In the genomic region with DNA sequence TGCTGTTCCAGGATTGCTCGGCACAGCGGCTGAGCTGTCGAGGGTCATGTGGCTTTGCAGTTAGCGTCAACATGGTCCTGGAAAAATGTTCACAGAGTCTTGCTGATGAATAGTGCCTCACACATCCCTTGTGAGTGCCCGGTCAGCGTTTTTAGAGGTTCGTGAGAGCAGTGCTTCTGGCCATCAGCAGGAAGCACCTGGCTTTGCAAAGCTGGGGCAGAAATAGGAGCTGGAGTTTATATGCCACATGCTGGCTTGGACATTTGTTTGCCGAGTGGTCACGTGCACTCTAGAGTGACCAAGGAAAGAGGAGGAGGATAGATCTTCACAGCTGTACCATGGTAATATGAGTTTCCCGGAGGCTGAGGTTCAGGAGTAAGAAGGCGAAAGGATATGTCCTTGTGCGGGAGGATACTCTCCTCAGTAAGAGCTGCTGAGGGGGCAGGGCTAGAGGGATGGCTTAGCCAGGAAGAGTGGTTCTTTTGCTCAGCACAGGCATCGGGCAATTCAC, we compare ENCODE assay signal across 9 mouse cellular contexts. TPM values are rescaled to one million over a fixed set of nuclear protein-coding genes. Genes with fewer than 3 reads are reported as not detected.
DNase-seq lines count a peak whose midpoint lies in the region; ATAC-seq and TF ChIP-seq lines count a peak whose summit lies in the region.
"Had no signal": no experiment of that assay in that cellular context is flagged by ENCODE, and none has a peak within 500 bp of the region (broad histone marks: within the 10 kb centered on the region; RNA-seq: fewer than 3 reads in every experiment).

No protein-coding gene starts in this region.

- TF ChIP-seq CTCF in hindbrain, postnatal 0 days (IDR thresholded peaks at IDR 0.05; ENCODE audit: low read depth), result no peak

- H3K9me3 ChIP-seq in forebrain, embryonic 11.5 days (ENCODE audit: control insufficient read depth, low read length), result no peaks in the 10 kb centered on the region
- H3K9me3 ChIP-seq in forebrain, embryonic 16.5 days (ENCODE audit: control insufficient read depth, low read length), result no peaks in the 10 kb centered on the region
- H3K9me3 ChIP-seq in embryonic facial prominence, embryonic 14.5 days (ENCODE audit: control insufficient read depth, low read length), result no peaks in the 10 kb centered on the region
- no peaks in the 10 kb centered on the region for H3K9me3 ChIP-seq in hindbrain, postnatal 0 days (ENCODE audit: low read length)
- no peaks in the 10 kb centered on the region for H3K9me3 ChIP-seq in liver, embryonic 11.5 days (ENCODE audit: control insufficient read depth, low read length)
- H3K9me3 ChIP-seq: embryonic facial prominence, embryonic 13.5 days had no signal

- H3K4me3 ChIP-seq in forebrain, embryonic 11.5 days (ENCODE audit: low read depth, low read length), result no peak overlapping the region
- H3K4me3 ChIP-seq in forebrain, embryonic 16.5 days (replicated peaks; ENCODE audit: low read length), result no peak overlapping the region
- H3K4me3 ChIP-seq in embryonic facial prominence, embryonic 14.5 days (ENCODE audit: low read depth, low read length), result no peak overlapping the region
- no peak overlapping the region for H3K4me3 ChIP-seq in hindbrain, postnatal 0 days (ENCODE audit: low read length)
- no peak overlapping the region for H3K4me3 ChIP-seq in liver, embryonic 11.5 days (ENCODE audit: low read depth, low read length)
- H3K4me3 ChIP-seq: embryonic facial prominence, embryonic 13.5 days had no signal

- no peak overlapping the region for H3K4me2 ChIP-seq in forebrain, embryonic 11.5 days (ENCODE audit: low read depth, low read length, severe bottlenecking)
- H3K4me2 ChIP-seq in forebrain, embryonic 16.5 days (ENCODE audit: low read length), result no peak overlapping the region
- peak overlapping the region; percentile 29; the same call in 1 of the 2 replicates for H3K4me2 ChIP-seq in embryonic facial prominence, embryonic 14.5 days (ENCODE audit: low read depth, low read length)
- no peak overlapping the region for H3K4me2 ChIP-seq in hindbrain, postnatal 0 days (ENCODE audit: low read depth, low read length)
- H3K4me2 ChIP-seq in liver, embryonic 11.5 days, result peak overlapping the region; percentile 14; the same call in 1 of the 2 replicates
- H3K4me2 ChIP-seq: embryonic facial prominence, embryonic 13.5 days had no signal

- DNase-seq in forebrain, embryonic 11.5 days (ENCODE audit: low spot score), result peak; percentile 50
- peak; percentile 73 for DNase-seq in embryonic facial prominence, embryonic 14.5 days (ENCODE audit: low spot score)
- DNase-seq in hindbrain, postnatal 0 days (ENCODE audit: low spot score), result peak; percentile 22
- DNase-seq in liver, embryonic 11.5 days (ENCODE audit: low spot score), result no peak
- DNase-seq in MN1 (ENCODE audit: low spot score), result no peak
- DNase-seq in testis, postnatal 14 days (ENCODE audit: low spot score), result no peak
- DNase-seq in layer of hippocampus, postnatal 25 days (ENCODE audit: extremely low spot score in 1 of 2, low spot score in 1 of 2), result no peak

- H3K4me1 ChIP-seq in forebrain, embryonic 11.5 days (replicated peaks; ENCODE audit: control insufficient read depth, insufficient read depth, low read length), result 0 out of 2 replicates have a peak, but pooled peaks cover 5% of the 10 kb centered on the region
- H3K4me1 ChIP-seq in forebrain, embryonic 16.5 days (replicated peaks; ENCODE audit: control insufficient read depth, insufficient read depth, low read length), result peaks cover 6% of the 10 kb centered on the region
- H3K4me1 ChIP-seq in embryonic facial prominence, embryonic 14.5 days (ENCODE audit: control insufficient read depth, insufficient read depth, low read length), result 0 out of 2 replicates have a peak, but pooled peaks cover 3% of the 10 kb centered on the region
- H3K4me1 ChIP-seq in hindbrain, postnatal 0 days (ENCODE audit: insufficient read depth, low read length), result peaks cover 5% of the 10 kb centered on the region; the same call in 1 of the 2 replicates
- peaks cover 9% of the 10 kb centered on the region for H3K4me1 ChIP-seq in liver, embryonic 11.5 days (replicated peaks; ENCODE audit: control insufficient read depth, insufficient read depth, low read length)

- 57% methylated on average over 13 of the region's 13 CpGs for WGBS in forebrain, embryonic 11.5 days
- WGBS in forebrain, embryonic 16.5 days, result 57% methylated on average over 13 of the region's 13 CpGs
- WGBS in embryonic facial prominence, embryonic 14.5 days, result 43% methylated on average over 13 of the region's 13 CpGs
- 54% methylated on average over 13 of the region's 13 CpGs for WGBS in hindbrain, postnatal 0 days
- WGBS in liver, embryonic 11.5 days, result 32% methylated on average over 13 of the region's 13 CpGs

- no peak overlapping the region for H3K9ac ChIP-seq in forebrain, embryonic 11.5 days (ENCODE audit: low read length)
- no peak overlapping the region for H3K9ac ChIP-seq in forebrain, embryonic 16.5 days (replicated peaks; ENCODE audit: low read depth, low read length)
- no peak overlapping the region for H3K9ac ChIP-seq in embryonic facial prominence, embryonic 14.5 days (ENCODE audit: low read depth, low read length)
- H3K9ac ChIP-seq in hindbrain, postnatal 0 days (replicated peaks; ENCODE audit: low read length), result no peak overlapping the region
- no peak overlapping the region for H3K9ac ChIP-seq in liver, embryonic 11.5 days (ENCODE audit: low read depth, low read length)
- H3K9ac ChIP-seq: embryonic facial prominence, embryonic 13.5 days had no signal

- no peaks in the 10 kb centered on the region for H3K27me3 ChIP-seq in forebrain, embryonic 11.5 days (ENCODE audit: control insufficient read depth, insufficient read depth, low read length)
- no peaks in the 10 kb centered on the region for H3K27me3 ChIP-seq in forebrain, embryonic 16.5 days (replicated peaks; ENCODE audit: control insufficient read depth, insufficient read depth, low read length)
- no peaks in the 10 kb centered on the region for H3K27me3 ChIP-seq in embryonic facial prominence, embryonic 14.5 days (replicated peaks; ENCODE audit: control insufficient read depth, insufficient read depth, low read length)
- no peaks in the 10 kb centered on the region for H3K27me3 ChIP-seq in hindbrain, postnatal 0 days (ENCODE audit: insufficient read depth, low read length)
- H3K27me3 ChIP-seq in liver, embryonic 11.5 days (replicated peaks; ENCODE audit: control insufficient read depth, insufficient read depth, low read length), result no peaks in the 10 kb centered on the region

- no peak for ATAC-seq in forebrain, embryonic 11.5 days (replicated peaks; ENCODE audit: low FRiP score)
- no peak for ATAC-seq in forebrain, embryonic 16.5 days
- peak; percentile 23; the same call in 1 of the 2 replicates for ATAC-seq in embryonic facial prominence, embryonic 14.5 days (ENCODE audit: low read depth)
- ATAC-seq in hindbrain, postnatal 0 days, result no peak
- ATAC-seq in liver, embryonic 11.5 days (replicated peaks; ENCODE audit: low FRiP score), result peak; percentile 57

- no peaks in the 10 kb centered on the region for H3K36me3 ChIP-seq in forebrain, embryonic 11.5 days (ENCODE audit: control insufficient read depth, insufficient read depth, low read length)
- H3K36me3 ChIP-seq in forebrain, embryonic 16.5 days (ENCODE audit: control insufficient read depth, insufficient read depth), result no peaks in the 10 kb centered on the region
- H3K36me3 ChIP-seq in embryonic facial prominence, embryonic 14.5 days (ENCODE audit: control insufficient read depth, insufficient read depth, low read length), result no peaks in the 10 kb centered on the region
- no peaks in the 10 kb centered on the region for H3K36me3 ChIP-seq in hindbrain, postnatal 0 days (ENCODE audit: insufficient read depth, low read length)
- no peaks in the 10 kb centered on the region for H3K36me3 ChIP-seq in liver, embryonic 11.5 days (ENCODE audit: control insufficient read depth, insufficient read depth, low read length)
- H3K36me3 ChIP-seq: embryonic facial prominence, embryonic 13.5 days had no signal

- H3K27ac ChIP-seq in forebrain, embryonic 11.5 days (ENCODE audit: low read depth, low read length), result no peak overlapping the region
- H3K27ac ChIP-seq in forebrain, embryonic 16.5 days (ENCODE audit: low read length), result no peak overlapping the region
- H3K27ac ChIP-seq in embryonic facial prominence, embryonic 14.5 days (replicated peaks; ENCODE audit: low read depth, low read length), result peak overlapping the region; percentile 45; the same call in 1 of the 2 replicates
- no peak overlapping the region; the same call in 1 of the 2 replicates for H3K27ac ChIP-seq in hindbrain, postnatal 0 days
- 0 out of 2 replicates have a peak overlapping the region, but pooled peaks have one; percentile 38 for H3K27ac ChIP-seq in liver, embryonic 11.5 days (ENCODE audit: low read depth, low read length)
- H3K27ac ChIP-seq: embryonic facial prominence, embryonic 13.5 days had no signal

RNA-seq across cellular contexts. Expression of a gene that starts 23.8 kb away (rescaled TPM):
- not detected in 2 replicates for polyA plus RNA-seq in forebrain, embryonic 11.5 days (2014; fragmentation: Nextera tagmentation; extraction: Ambion mirVana)
- not detected in 2 replicates for polyA plus RNA-seq in forebrain, embryonic 16.5 days (2015; fragmentation: Nextera tagmentation; extraction: Ambion mirVana)
- polyA plus RNA-seq in embryonic facial prominence, embryonic 14.5 days (2014; fragmentation: Nextera tagmentation; extraction: Ambion mirVana), result not detected in 2 replicates
- not detected in 2 replicates for total RNA-seq in hindbrain, postnatal 0 days (2014; rRNA removed)
- not detected in 2 replicates for polyA plus RNA-seq in hindbrain, postnatal 0 days (2015; fragmentation: Nextera tagmentation; extraction: Ambion mirVana)
- polyA plus RNA-seq in liver, embryonic 11.5 days (2014; fragmentation: Nextera tagmentation; extraction: Ambion mirVana), result not detected in 2 replicates
- not detected for total RNA-seq in layer of hippocampus, postnatal 25 days (2021)
- polyA plus RNA-seq: embryonic facial prominence, embryonic 13.5 days had no signal

Comparison
In these comparisons a context has a peak if more than half of its experiments do, and no peak if none do; other contexts are left out.
1. ATAC-seq: peak in embryonic facial prominence, embryonic 14.5 days (single experiment) and liver, embryonic 11.5 days (single experiment); none in forebrain, embryonic 11.5 days (single experiment), forebrain, embryonic 16.5 days (single experiment) and hindbrain, postnatal 0 days (single experiment).
2. DNase-seq: peak in forebrain, embryonic 11.5 days (single experiment), embryonic facial prominence, embryonic 14.5 days (single experiment) and hindbrain, postnatal 0 days (single experiment); none in liver, embryonic 11.5 days (single experiment), MN1 (single experiment), testis, postnatal 14 days (single experiment) and layer of hippocampus, postnatal 25 days (0 of 2).
3. H3K27ac ChIP-seq: peak in embryonic facial prominence, embryonic 14.5 days (single experiment) and liver, embryonic 11.5 days (single experiment); none in forebrain, embryonic 11.5 days (single experiment), forebrain, embryonic 16.5 days (single experiment) and hindbrain, postnatal 0 days (single experiment).
4. H3K4me2 ChIP-seq: peak in embryonic facial prominence, embryonic 14.5 days (single experiment) and liver, embryonic 11.5 days (single experiment); none in forebrain, embryonic 11.5 days (single experiment), forebrain, embryonic 16.5 days (single experiment) and hindbrain, postnatal 0 days (single experiment).